ENCODE assay signal across 8 mouse cellular contexts in the genomic region with DNA sequence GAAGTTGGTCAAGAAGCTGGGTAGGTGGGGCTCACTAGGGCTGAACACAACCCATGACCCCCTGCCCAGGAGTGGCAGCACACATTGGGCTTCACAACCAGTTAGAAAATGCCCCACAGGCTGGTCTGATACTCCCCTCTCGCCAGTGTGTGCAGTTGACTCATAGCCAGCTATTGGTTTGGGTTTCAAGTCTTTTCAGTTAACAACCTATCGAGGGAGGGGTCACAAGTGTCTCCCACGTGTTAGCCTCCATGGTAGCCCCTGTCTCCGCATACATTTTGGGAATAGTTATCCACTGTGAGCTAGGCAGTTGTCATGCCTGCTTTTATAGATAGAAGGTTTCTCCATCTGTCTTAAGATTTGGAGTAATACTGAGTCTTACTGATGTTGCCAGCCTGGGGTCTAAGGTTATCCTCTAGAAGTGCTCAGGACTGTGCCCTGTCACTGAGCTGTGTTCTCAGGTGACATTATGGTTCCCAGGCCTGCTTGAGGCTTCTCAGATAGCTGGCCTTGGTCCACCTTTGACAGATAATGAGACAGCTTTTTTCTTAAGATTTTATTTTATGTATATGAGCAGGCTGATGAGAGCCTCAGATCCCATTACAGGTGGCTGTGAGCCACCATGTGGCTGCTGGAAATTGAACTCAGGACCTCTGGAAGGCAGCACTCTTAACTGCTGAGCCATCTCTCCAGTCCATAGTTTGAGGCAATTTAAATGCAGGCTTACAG. TPM values are rescaled to one million over a fixed set of nuclear protein-coding genes. Genes with fewer than 3 reads are reported as not detected.
A peak's percentile ranks its signal among the peaks of the same experiment; 100 is the strongest.
DNase-seq lines count a peak whose midpoint lies in the region; ATAC-seq lines count a peak whose summit lies in the region.

No protein-coding gene starts in this region.

- H3K9me3 ChIP-seq in erythroblast, embryonic 14.5 days (ENCODE audit: control insufficient read depth, low read length) = peaks cover 1% of the 10 kb centered on the region
- no peaks in the 10 kb centered on the region for H3K9me3 ChIP-seq in forebrain, embryonic 11.5 days (ENCODE audit: control insufficient read depth, low read length)
- peaks cover 1% of the 10 kb centered on the region; the same call in 1 of the 2 replicates for H3K9me3 ChIP-seq in liver, embryonic 13.5 days (replicated peaks)

- peak; percentile 56 for DNase-seq in 416B (ENCODE audit: low read depth)
- DNase-seq in forebrain, embryonic 11.5 days (ENCODE audit: low spot score) = no peak
- no peak for DNase-seq in liver, embryonic 13.5 days
- DNase-seq in layer of hippocampus, adult 11-12 months (ENCODE audit: low spot score) = no peak
- no peak for DNase-seq in cerebellum, adult 18-20 months

- peak overlapping the region; percentile 99 for H3K9ac ChIP-seq in forebrain, embryonic 11.5 days (ENCODE audit: low read length)
- peak overlapping the region; percentile 99 for H3K9ac ChIP-seq in liver, embryonic 13.5 days

- 7% methylated on average over 4 of the region's 4 CpGs for whole genome bisulfite sequencing in forebrain, embryonic 11.5 days
- WGBS in liver, embryonic 13.5 days (ENCODE audit: insufficient replicate concordance) = 4% methylated on average over 4 of the region's 4 CpGs

- ATAC-seq in erythroblast, adult 5-6 weeks (replicated peaks; ENCODE audit: low FRiP score, poor library complexity, severe bottlenecking) = no peak
- ATAC-seq in forebrain, embryonic 11.5 days (replicated peaks; ENCODE audit: low FRiP score) = no peak
- no peak for ATAC-seq in liver, embryonic 13.5 days (ENCODE audit: low read depth)
- no peak for ATAC-seq in inflammation-experienced regulatory T-cells, adult 6 months

- H3K27ac ChIP-seq in forebrain, embryonic 11.5 days (ENCODE audit: low read depth, low read length) = 0 out of 2 replicates have a peak overlapping the region, but pooled peaks have one; percentile 94
- H3K27ac ChIP-seq in liver, embryonic 13.5 days = peak overlapping the region; percentile 95

- peaks cover 71% of the 10 kb centered on the region for H3K36me3 ChIP-seq in erythroblast, embryonic 14.5 days (ENCODE audit: control insufficient read depth)
- H3K36me3 ChIP-seq in forebrain, embryonic 11.5 days (ENCODE audit: control insufficient read depth, insufficient read depth, low read length) = peaks cover 2% of the 10 kb centered on the region; the same call in 1 of the 2 replicates
- peaks cover 45% of the 10 kb centered on the region for H3K36me3 ChIP-seq in liver, embryonic 13.5 days

- peaks cover 55% of the 10 kb centered on the region for H3K4me1 ChIP-seq in erythroblast, embryonic 14.5 days (ENCODE audit: control insufficient read depth)
- 0 out of 2 replicates have a peak, but pooled peaks cover 12% of the 10 kb centered on the region for H3K4me1 ChIP-seq in forebrain, embryonic 11.5 days (replicated peaks; ENCODE audit: control insufficient read depth, insufficient read depth, low read length)
- peaks cover 61% of the 10 kb centered on the region for H3K4me1 ChIP-seq in liver, embryonic 13.5 days (replicated peaks)

- peak overlapping the region; percentile 97 for H3K4me3 ChIP-seq in erythroblast, embryonic 14.5 days (replicated peaks)
- H3K4me3 ChIP-seq in forebrain, embryonic 11.5 days (ENCODE audit: low read depth, low read length) = peak overlapping the region; percentile 93
- peak overlapping the region; percentile 97 for H3K4me3 ChIP-seq in liver, embryonic 13.5 days (replicated peaks)

- peaks cover 14% of the 10 kb centered on the region for H3K27me3 ChIP-seq in erythroblast, embryonic 14.5 days (ENCODE audit: control insufficient read depth)
- H3K27me3 ChIP-seq in forebrain, embryonic 11.5 days (ENCODE audit: control insufficient read depth, insufficient read depth, low read length) = no peaks in the 10 kb centered on the region
- no peaks in the 10 kb centered on the region; the same call in 1 of the 2 replicates for H3K27me3 ChIP-seq in liver, embryonic 13.5 days

- peak overlapping the region; percentile 89 for H3K4me2 ChIP-seq in forebrain, embryonic 11.5 days (ENCODE audit: low read depth, low read length, severe bottlenecking)
- peak overlapping the region; percentile 95 for H3K4me2 ChIP-seq in liver, embryonic 13.5 days

RNA-seq across cellular contexts. Expression of gene Rpl10a, which starts 1.4 kb away (rescaled TPM):
- polyA plus RNA-seq in erythroblast, embryonic 14.5 days (2012) = 529 and 604 TPM in 2 replicates
- total RNA-seq in erythroblast, adult 5-6 weeks (2015; ENCODE audit: low replicate concordance) = 515 and 525 TPM in 2 replicates
- 92.4 and 200 TPM in 2 replicates for total RNA-seq in erythroblast, adult 5-6 weeks (2017; ENCODE audit: low replicate concordance)
- 468 and 490 TPM in 2 replicates for polyA plus RNA-seq in forebrain, embryonic 11.5 days (2014; fragmentation: Nextera tagmentation; extraction: Ambion mirVana)
- 372 and 464 TPM in 2 replicates for polyA plus RNA-seq in liver, embryonic 13.5 days (2015; fragmentation: Nextera tagmentation; extraction: Ambion mirVana)
- polyA plus RNA-seq in inflammation-experienced regulatory T-cells, adult 6 months (2017; shearing (Covaris generic)) = 100 to 1,000 TPM; 514 to 941 (median 691) TPM

RNA-seq across cellular contexts. Expression of gene Fance, which starts 16.3 kb away (rescaled TPM):
- polyA plus RNA-seq in erythroblast, embryonic 14.5 days (2012) = 1.7 and 3.6 TPM in 2 replicates
- total RNA-seq in erythroblast, adult 5-6 weeks (2015; ENCODE audit: low replicate concordance) = 23.1 TPM in 1 of 2 replicates, not detected in the other
- total RNA-seq in erythroblast, adult 5-6 weeks (2017; ENCODE audit: low replicate concordance) = 0.68 and 8.4 TPM in 2 replicates
- polyA plus RNA-seq in forebrain, embryonic 11.5 days (2014; fragmentation: Nextera tagmentation; extraction: Ambion mirVana) = 28.0 and 32.3 TPM in 2 replicates
- 11.3 and 13.5 TPM in 2 replicates for polyA plus RNA-seq in liver, embryonic 13.5 days (2015; fragmentation: Nextera tagmentation; extraction: Ambion mirVana)
- polyA plus RNA-seq in inflammation-experienced regulatory T-cells, adult 6 months (2017; shearing (Covaris generic)) = 1 to 10 TPM; 3.2 to 8.3 (median 6.6) TPM

RNA-seq across cellular contexts. Expression of gene Tead3, which starts 20.9 kb away (rescaled TPM):
- 0.22 and 0.26 TPM in 2 replicates for polyA plus RNA-seq in erythroblast, embryonic 14.5 days (2012)
- total RNA-seq in erythroblast, adult 5-6 weeks (2015; ENCODE audit: low replicate concordance) = not detected in 2 replicates
- total RNA-seq in erythroblast, adult 5-6 weeks (2017; ENCODE audit: low replicate concordance) = not detected in 2 replicates
- polyA plus RNA-seq in forebrain, embryonic 11.5 days (2014; fragmentation: Nextera tagmentation; extraction: Ambion mirVana) = 5.6 and 5.8 TPM in 2 replicates
- polyA plus RNA-seq in liver, embryonic 13.5 days (2015; fragmentation: Nextera tagmentation; extraction: Ambion mirVana) = 0.76 and 0.96 TPM in 2 replicates
- not detected for polyA plus RNA-seq in inflammation-experienced regulatory T-cells, adult 6 months (2017; shearing (Covaris generic))

RNA-seq across cellular contexts. Expression of gene Tulp1, which starts 35.4 kb away (rescaled TPM):
- polyA plus RNA-seq in erythroblast, embryonic 14.5 days (2012) = 0.19 and 0.26 TPM in 2 replicates
- not detected in 2 replicates for total RNA-seq in erythroblast, adult 5-6 weeks (2015; ENCODE audit: low replicate concordance)
- total RNA-seq in erythroblast, adult 5-6 weeks (2017; ENCODE audit: low replicate concordance) = 0.28 TPM in 1 of 2 replicates, not detected in the other
- polyA plus RNA-seq in forebrain, embryonic 11.5 days (2014; fragmentation: Nextera tagmentation; extraction: Ambion mirVana) = 2.6 and 4.2 TPM in 2 replicates
- polyA plus RNA-seq in liver, embryonic 13.5 days (2015; fragmentation: Nextera tagmentation; extraction: Ambion mirVana) = 0.52 and 1.3 TPM in 2 replicates
- polyA plus RNA-seq in inflammation-experienced regulatory T-cells, adult 6 months (2017; shearing (Covaris generic)) = under 1 TPM in 2 of 3 experiments, not detected in 1; 0.24 to 0.39 TPM
